Mouse (Mus musculus) cerebellum, adult 9-11 months (tissue): ENCODE measurements around the gene Lingo3.
A peak's percentile ranks its signal among the peaks of the same experiment; 100 is the strongest.
"Not testable (repeated sequence)": the region's sequence is repeated elsewhere in the genome, so short reads cannot be mapped to it uniquely, and the experiment has no call there.

Source experiments
- DNase-seq: peaks from one replicate; pipeline ENCODE4 v3.0.0; 2022

Lingo3 gene

DNA sequence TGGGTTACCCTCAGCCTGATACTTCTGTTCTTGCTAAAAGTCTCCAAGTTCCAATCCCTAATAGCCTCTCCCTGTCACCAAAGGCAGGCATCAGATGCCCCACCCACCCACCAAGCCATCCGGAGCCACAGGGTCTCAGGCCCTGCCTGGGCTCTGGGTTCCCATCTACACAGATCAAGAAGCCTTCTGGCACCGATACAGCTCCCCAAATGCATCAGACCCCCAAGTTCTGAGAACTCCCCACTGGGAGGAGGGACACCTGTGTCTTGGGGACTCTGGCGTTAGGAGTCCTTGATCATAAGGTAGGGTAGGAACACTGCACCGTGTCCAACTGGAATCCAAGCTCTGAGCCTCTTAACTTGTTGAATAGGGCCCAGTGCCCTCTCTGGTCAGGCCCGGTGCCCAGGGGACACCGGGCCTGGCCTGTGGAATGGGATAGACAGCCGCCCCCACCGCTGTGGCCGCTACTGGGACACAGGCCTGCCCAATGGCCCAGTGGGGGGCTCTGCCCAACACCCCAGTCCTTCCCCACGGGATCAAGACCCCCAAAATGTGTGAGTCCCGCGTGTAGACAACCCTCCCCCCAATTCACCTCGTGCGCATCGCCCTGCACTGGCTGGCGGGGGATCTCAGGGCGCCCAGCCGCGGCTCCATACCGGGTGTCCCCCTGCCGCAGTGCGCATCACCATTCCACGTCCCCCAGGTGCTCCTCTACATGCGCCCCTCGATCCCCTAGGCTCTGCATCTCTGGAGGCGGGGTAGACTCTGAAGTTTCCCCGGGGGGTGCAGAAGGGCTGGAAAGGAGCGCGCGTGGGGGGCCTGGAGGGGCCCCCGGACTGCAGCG lies 530 bp downstream of the Lingo3 start:
- DNase-seq, result peak; percentile 76

DNA sequence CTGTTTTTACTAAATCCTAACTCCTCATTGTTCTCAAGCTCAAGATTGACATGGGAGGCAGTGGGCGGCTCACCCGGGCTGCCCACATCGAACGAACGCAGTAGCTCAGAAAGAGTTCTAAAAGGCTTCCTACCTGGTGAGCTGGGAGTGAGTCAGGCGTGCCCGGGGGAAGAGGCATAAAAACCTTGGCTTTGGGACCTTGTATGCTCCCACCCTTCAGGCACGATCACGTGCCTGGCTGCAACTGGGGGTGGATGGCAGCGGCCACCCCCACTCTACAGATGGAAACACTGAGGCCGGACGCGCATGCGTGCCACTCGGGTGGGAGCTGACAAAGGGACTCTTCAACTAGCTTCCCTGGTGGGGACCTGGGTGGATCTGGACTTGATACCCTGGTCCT lies 1.5 kb downstream of the Lingo3 start:
- no peak for DNase-seq

DNA sequence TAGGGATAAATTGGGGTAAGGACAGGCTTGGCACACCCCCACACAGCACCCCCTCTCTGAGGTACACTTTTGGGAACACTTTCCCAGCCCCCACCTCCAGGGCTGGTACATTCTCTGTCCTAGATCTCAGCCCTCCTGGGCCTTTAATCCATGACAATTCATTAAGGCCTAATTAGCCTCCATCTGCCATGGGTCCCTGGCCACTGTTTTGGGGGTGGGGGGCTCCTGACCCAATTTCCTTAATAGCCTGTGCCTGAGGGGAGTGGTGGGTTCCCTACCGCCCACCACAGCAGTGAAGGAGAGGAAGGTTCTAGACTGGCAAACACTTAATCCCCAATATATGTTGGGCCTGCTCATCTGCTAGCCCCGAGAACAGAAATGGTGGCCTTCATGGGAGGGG lies 2.2 kb downstream of the Lingo3 start:
- peak; percentile 59 for DNase-seq

DNA sequence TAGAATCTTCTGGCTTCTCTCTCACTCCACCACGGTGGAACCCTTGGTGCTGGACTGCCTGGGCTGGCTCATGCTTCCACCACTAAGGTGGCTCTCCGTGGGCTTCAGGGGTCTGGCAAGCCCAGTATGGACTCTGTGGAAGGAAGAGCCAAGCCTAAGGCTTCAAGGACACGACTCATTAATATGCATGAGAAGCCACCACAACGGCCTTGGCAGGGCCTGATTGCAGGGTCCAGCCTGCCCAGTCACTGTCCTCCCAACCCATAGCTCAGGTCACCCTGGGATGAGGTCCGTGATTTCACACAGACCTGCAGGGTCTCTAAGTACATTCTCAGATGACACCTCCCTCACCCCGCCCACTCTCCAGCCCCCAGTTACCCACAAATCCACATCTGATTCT lies 4.0 kb downstream of the Lingo3 start:
- DNase-seq, result no peak

DNA sequence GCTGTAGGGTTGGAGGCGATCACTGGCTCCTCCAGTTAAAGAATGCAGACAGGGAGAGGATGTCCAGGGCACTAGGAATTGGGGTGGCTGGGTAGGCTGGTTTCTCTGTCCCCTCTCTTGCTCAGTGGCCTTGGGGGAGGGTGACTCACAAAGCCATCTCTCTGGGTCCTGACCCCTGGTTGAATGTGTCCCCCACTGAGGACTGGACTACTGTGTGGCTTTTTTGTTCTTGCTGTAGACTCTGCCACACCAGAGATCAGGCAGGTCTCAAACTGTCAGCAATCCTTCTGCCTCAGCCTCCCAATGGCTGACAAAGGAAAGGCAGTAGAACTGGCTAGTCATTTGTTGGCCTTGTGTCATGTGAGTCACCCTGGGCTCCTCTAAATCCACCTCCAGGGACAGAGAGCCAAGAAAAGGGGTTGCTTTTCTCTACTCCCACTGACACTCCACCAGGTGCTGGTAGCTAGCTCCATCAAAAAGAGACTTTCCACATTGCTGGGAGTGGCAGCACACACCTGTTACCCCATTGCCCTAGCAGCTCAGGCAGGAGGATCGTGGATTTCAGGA lies 5.4 kb downstream of the Lingo3 start:
- DNase-seq, result peak; percentile 61

DNA sequence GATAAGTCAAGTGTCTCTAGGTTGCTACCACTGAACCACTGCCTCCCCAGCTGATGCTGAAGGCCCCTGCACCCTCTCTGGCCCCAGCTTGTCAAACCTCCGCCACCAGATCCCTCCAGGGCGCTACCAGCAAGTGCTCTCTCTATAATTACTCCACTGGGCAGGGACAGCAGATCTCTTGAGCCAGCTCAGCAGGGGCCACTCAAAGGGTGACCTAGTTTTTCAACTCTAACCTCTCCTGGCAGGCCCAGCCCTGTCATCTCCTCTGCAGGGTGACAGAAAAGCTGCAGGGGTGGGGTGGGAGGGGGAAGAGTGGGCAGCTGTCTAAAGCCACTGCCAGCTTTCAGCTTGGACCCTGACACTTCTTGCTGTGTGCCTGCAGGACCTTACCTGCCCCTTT lies 6.0 kb downstream of the Lingo3 start:
- peak; percentile 86 for DNase-seq

DNA sequence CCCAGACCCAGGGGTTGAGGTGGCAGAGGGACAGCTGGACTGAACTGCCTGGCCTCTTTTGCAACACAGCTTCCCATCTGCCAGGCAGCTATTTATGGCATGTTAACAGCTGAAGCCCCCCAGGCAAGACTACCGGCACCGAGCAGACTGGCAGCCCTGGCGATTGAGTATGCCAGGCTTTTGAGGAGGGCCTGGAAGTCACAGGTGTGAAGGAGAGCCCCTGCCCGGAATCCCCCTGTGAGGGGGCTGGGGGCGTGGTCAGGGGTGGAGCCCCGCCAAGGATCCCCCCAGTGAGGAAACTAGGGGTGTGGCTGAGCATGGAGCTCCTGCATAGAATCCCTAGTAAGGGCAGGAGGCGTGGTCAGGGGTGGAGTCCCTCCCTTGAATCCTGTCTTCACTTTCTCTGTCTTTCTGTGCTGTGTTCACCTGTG lies 6.9 kb downstream of the Lingo3 start:
- DNase-seq, result peak; percentile 84

DNA sequence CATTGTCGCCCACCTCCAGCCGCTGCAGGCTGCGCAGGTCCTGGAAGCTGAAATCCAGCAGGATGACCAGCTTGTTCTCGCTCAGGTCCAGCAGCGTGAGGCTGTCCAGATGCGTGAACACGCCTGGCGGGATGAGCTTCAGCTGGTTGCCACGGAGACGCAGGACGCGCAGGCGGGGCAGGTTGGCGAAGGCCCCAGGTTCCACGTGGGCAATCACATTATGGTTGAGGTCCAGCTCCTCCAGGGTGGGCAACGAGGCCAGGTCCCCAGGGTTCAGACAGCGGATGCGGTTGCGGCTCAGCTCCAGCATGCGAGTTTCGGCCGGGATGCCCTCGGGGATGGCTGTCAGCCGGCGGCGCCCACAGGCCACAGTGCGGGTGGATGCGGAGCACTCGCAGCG lies 8.2 kb downstream of the Lingo3 start:
- no peak for DNase-seq

DNA sequence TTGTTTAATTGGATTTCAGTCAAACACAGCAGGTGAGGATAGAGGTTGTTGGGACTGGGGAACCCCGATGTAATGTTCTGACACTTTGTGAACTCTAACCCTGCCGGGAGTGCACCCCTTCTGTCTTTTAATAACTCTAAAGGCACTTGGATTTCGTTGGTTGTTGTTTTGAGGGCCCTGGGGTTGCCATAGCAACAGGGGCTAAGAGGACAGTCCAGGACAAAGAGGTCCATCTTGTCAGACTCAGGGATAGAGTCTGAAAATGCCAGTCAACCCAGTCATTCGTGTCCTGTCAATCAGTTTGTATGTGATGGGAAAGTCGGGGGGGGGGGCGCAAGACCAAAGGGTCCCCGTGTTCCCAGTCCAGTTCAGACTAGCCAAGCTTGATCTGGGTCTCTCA lies 11.0 kb downstream of the Lingo3 start:
- no peak for DNase-seq

DNA sequence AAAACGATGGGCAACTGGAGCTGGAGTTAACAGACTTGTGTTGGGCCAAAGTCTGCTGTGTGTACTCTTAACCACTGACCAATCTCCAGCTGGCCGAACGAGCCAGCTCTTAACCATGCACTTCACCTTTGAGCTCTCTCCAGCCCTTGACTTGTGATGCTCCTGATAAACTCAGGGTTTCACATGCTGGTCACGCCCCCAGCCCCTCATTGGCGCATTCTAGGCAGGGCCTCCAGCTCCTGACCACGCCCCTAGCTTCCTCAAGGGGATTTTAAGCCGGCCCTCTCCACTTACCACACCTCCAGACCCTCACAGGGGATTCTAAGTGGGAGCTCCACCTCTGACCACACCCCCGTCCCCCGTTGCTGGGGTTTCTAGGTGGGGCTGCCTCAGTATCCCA lies 12.7 kb downstream of the Lingo3 start:
- no peak for DNase-seq

DNA sequence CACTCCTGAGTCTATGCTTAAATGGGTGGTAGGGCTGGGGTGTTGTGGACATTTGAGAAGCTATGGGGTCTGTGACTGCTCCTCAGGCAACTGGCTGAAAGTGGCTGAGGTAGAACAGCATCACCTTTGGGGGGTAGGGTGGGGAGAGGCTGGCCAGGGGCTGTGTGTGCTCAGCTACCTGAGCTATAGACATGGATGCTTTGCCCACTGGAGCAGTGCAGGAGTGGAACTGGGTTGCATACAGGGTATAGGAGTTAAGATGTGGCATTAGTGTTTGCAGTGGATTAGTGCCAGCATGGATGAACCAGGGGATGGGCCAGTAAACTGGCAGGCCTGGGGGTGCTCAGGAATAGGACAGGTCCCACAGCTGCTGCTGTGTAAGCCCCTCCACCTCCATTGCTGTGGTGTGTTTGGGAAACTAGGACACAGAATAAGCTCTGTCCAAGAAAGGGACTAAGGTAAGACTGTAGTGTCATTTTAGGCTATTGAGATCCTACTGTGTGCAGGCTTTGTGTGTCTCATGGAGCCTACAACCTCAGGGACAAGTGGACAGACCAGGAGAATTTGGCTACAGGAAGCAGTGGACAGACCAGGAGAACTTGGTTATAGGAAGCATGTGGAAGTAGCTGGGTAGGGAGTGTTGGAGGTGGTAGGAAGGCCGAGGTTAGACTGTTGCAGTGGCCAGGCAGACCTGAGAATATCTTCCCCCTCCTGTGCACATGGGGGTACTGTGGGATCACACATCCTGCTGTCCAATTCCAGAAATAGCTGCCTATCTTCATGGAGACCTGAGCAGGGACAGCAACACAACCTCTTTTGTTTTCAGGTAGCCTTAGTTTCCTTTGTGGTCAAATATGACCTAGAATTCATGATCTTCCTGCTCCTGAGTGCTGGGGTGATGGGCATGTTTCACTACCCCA lies 14.2 kb downstream of the Lingo3 start:
- DNase-seq, result no peak

DNA sequence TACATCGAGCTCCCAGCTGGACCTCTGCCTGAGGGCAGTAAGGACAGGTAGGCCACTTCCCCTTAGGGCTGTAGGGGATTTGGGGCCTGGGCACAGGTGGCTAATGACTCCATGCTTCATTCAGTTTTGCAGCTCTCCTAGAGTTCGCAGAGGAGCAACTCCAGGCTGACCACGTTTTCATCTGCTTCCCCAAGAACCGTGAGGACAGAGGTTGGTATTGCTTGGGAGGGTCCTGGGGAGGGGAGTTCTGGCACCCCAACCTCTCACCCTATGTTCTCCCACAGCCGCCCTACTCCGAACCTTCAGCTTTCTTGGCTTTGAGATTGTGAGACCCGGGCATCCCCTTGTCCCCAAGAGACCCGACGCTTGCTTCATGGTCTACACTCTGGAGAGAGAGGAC lies 15.3 kb downstream of the Lingo3 start:
- DNase-seq, result not testable (repeated sequence)

DNA sequence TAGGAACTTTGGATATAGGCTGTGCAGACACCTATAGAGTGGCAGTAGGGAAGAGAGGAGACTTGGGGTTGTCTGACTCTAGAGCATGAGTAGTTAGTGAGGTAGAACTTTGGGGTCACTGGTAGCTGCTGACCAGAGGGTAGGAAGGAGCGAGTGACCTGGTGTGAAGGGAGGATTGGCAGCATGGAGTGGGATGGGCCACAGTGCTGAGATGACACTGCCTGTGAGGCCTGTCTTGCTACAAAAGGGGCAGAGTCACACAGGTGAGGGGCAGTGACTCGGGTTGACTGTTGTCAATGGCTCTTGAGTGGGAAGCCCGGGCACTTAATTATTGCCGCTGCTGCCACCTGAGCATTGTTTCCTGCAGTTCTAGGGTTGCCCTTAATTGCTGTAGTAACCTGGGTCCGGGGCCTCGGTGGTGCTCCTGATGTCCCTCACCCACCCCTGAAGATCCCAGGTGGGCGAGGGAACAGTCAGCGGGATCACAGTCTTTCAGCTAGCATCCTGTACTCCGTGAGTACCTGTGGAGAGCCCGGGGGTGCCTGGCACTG lies 15.9 kb downstream of the Lingo3 start:
- DNase-seq, result no peak

DNA sequence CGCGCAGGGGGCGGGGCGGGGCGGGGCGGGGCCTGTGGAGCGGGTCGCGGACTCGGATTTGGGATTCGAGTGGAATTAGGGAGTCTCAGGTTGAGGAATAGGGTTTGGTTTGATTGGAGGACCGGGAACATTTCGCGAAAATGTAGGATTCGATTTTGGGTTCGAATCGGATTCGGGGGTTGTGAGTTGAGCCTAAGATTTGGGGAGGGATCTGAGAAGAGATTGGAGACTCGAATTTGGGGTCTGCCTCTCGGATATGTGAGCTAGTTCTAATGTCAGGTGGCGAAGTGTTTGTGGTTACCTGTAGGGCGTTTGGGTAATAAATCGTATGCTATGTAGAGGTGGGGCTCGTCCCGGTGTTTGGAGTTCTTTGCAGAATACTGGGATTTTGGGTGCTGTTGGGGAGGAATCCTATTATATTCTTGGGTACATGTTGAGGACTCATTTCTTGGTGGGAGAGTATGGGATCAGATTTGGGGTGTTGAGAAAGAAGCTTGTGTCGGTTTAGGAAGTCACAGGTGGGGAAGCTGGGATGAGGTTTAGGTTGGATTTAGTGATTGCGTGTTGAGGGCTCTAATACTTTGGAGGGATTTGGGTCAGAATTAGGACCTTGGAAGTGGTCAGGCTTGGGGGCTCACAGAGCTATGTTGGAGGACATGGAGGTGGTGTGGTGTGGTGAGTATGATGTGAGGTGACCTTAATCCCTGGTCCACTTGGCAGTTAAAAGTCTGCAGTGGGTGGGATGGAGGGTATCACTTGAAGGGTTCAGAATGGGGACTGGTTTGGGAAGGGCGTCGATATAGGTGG lies 16.6 kb downstream of the Lingo3 start:
- DNase-seq, result no peak

DNA sequence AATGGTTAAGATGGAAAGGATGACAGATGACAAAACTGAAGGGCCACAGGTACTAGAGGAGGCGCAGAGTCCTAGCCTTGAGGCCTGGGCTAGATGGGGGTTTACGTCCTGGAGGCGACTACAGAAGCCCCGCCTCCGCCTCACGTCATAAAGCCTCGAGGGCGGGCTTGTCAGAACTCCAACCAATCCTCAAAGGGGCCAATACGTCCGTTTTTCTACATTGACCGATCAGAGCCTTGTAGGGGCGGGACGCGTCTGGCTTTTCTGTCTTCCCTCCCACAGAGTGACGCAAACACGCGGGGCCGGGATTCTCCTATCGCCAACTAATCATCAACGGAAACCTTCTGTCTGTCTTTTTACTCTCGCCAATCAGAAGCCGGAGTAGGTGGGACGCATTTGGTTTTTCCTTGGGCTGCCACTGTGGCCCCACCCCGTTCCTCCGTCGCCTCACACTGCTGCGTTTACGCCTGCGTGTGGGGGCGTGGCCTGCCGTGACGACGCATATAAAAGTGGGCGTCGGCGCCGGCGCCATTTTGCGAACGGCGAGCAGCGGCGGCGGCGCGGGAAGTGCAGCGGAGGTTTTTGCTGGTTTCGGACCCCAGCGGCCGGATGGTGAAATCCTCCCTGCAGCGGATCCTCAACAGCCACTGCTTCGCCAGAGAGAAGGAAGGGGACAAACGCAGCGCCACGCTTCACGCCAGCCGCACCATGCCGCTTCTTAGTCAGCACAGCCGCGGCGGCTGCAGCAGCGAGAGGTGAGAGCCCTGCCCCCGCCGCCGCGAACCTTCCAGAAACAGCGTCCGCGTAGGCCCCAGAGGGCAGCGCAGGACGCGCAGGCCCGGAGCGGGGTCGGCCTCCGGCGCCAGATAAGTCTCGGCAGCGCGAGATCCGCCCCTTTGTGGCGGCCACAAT lies 17.4 kb downstream of the Lingo3 start, which contains the start of gene Oaz1:
Gene Oaz1 (plus strand): TSS at position 506 of the 912 bp plus-strand sequence.
- DNase-seq, result peak; percentile 100

DNA sequence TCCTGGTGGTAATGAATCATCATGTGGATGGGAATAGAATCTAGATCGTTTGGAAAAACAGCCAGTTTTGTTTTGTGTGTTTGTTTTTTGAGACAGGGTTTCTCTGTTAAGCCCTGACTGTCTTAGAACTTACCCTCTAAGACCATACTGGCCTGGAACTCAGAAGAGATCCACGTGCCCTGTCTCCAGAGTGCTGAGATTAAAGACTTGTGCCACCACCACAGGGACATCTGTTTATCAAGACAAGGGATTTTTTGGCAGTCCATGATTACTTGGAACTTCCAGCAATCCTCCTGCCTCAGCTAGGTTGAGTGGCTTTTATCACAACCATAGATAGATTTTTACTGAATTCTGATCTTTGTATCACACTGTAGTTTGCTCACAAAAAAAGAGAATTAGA lies 19.0 kb downstream of the Lingo3 start:
- DNase-seq, result no peak

DNA sequence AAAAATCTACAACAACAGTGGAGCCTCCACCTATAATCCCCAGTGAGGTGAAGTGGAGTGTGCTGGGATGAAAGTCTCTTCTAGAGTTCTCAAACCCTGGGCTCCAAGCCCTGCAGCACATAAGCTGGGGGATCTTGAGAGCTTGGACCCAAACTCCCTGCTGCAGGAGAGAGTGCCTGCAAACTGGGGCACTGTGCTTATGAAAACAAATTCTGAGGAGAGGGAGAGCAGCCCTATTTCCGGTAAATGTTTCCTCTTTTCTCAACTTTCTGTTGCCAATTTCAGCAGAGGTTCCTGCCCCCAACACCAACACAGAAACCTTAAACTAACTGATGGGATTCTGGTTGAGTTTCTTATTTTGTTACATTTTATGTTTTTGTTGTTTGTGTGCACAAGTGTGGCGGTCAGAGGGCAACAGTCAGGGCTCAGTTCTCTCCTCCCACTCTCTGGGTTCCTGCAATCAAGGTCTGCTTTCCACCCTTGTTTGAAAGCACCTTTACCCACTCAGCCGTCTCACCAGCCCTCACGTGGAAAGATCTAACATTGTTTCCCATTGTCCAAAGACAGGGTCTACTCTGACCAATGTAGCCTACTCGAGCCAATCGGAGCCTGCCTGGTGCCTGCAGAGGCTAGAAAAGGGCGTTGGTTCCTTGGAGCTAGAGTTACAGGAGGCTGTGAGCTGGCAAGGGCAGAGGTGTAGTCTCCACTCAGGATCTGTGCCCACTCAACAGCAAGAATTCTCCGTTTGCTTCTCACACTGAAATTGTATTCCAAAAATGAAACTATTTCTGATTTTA lies 19.8 kb downstream of the Lingo3 start:
- no peak for DNase-seq

DNA sequence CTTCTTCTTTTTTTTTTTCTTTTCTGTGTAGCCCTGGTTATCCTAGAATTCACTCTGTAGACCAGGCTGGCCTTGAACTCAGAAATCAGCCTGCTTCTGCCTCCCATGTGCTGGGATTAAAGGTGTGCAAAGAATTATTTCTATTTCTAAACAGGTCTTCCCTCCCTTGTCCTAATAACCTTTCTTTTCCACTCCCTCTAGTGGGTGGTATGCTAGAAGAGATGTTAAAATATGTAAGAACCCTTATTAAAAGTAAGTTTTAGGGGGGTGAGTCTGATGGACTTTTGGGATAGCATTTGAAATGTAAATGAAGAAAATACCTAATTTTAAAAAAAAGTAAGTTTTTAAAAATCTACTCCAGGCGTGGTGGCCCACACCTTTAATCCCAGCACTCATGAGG lies 20.5 kb downstream of the Lingo3 start:
- no peak for DNase-seq

DNA sequence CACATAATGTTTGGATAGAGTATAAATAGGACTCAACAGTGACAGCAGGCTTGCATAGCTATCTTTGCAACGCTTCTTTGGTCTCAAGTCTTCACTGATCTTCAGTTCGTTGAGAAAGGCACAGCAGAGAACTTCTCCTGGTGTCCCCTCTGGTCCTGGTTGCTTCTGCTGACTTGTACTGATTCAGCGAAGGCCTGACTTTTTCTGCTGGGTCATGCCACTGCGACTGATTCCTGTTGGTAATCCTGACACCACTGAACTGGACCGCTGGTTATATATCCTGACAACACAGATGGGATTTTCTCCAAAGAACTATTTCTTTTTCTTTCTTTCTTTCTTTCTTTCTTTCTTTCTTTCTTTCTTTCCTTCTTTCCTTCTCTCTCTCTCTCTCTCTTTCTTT lies 21.3 kb downstream of the Lingo3 start:
- no peak for DNase-seq

DNA sequence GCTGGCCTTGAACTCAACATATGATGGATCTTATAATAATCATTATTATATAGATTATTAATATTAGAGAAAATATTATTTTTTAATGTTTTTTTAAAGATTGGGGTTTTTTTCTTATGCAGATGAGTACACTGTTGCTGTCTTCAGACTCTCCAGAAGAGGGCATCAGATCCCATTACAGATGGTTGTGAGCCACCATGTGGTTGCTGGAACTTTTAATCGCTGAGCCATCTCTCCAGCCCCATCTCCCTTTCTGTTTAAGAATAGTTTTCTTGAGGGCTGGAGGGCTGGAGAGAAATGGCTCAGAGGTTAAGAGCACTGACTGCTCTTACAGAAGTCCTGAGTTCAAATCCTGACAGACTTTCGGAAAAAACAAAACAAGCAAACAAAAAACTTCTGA lies 21.8 kb downstream of the Lingo3 start:
- DNase-seq, result no peak
